Mouse (Mus musculus) midbrain, embryonic 13.5 days (tissue): Measurements from ENCODE around the gene Padi1. TPM values are rescaled to one million over a fixed set of nuclear protein-coding genes. Genes with fewer than 3 reads are reported as not detected.

Experiments
- ATAC-seq: fragments of 200-750 bp; cut with Nextera tagmentation; 2 replicates; pipeline ENCODE4 v1.8.0; 2017; ENCODE audit warnings: mild to moderate bottlenecking, moderate TSS enrichment, moderate library complexity
- H3K27ac ChIP-seq: fragments of 300-500 bp; sonication (generic); 2 replicates; pipeline ENCODE4 v1.5.1; 2015; ENCODE audit warnings: inconsistent platforms, mild to moderate bottlenecking, moderate library complexity
- H3K27me3 ChIP-seq: fragments of 300-500 bp; sonication (generic); 2 replicates; pipeline ENCODE4 v1.6.1; 2015; ENCODE audit warnings: mild to moderate bottlenecking, inconsistent platforms
- H3K36me3 ChIP-seq: fragments of 300-500 bp; sonication (generic); 2 replicates; pipeline ENCODE4 v1.6.1; 2015; ENCODE audit warnings: mild to moderate bottlenecking, inconsistent platforms
- H3K4me1 ChIP-seq: fragments of 300-500 bp; sonication (generic); replicated peaks from 2 replicates; pipeline ENCODE4 v1.6.1; 2015; ENCODE audit warnings: inconsistent platforms
- H3K4me2 ChIP-seq: fragments of 300-500 bp; sonication (generic); replicated peaks from 2 replicates; pipeline ENCODE4 v1.6.1; 2015; ENCODE audit warnings: moderate library complexity, mild to moderate bottlenecking, inconsistent platforms
- H3K4me3 ChIP-seq: fragments of 300-500 bp; sonication (generic); replicated peaks from 2 replicates; pipeline ENCODE4 v1.5.1; 2015; ENCODE audit warnings: mild to moderate bottlenecking, inconsistent platforms
- H3K9ac ChIP-seq: fragments of 300-500 bp; sonication (generic); replicated peaks from 2 replicates; pipeline ENCODE4 v1.6.1; 2015; ENCODE audit warnings: mild to moderate bottlenecking, inconsistent platforms
- H3K9me3 ChIP-seq: fragments of 300-500 bp; sonication (generic); 2 replicates; pipeline ENCODE4 v1.6.1; 2016; ENCODE audit warnings: mild to moderate bottlenecking, inconsistent platforms
- WGBS: fragments of 180-500 bp; shearing (Covaris S2); methylation state at CpG from one replicate; pipeline ENCODE4 v1.1.7; 2015; 5-methylcytosine and 5-hydroxymethylcytosine counted together
- polyA plus RNA-seq: library from polyadenylated mRNA; unstranded; fragments of >200 nt; fragmentation: Nextera tagmentation; extraction: Ambion mirVana; gene quantifications from 2 replicates; pipeline ENCODE4 v1.2.1, GENCODE M21; 2015

Gene Padi1
- polyA plus RNA-seq, 1 experiment from 2014 or later: not detected

DNA sequence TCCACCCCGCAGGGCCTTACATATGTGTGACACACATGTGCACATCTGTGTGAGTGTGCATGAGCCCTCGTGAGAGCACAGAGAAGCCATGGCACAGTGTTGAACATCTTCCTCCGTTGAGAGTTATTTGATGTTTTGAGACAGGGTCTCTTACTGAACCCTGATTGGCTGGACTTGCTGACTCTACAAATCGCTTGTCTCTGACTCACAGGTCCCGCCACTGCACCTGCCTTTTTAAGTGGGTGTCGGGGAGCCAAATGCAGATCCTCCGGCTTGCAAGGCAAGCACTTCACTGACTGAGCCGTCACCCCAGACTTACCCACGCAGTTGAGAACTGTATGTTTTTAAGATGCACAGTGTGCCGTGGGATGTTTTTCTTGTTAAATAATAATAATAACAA lies 69.7 kb downstream of the Padi1 start:
- Histone ChIP-seq H3K4me3 (no peak overlapping the region), H3K9ac (no peak overlapping the region), H3K9me3 (no peaks in the 10 kb centered on the region), H3K4me2 (no peak overlapping the region), H3K36me3 (no peaks in the 10 kb centered on the region), H3K27me3 (no peaks in the 10 kb centered on the region), H3K27ac (no peak overlapping the region), H3K4me1 (peaks cover 3% of the 10 kb centered on the region; the same call in 1 of the 2 replicates)
- no peak for ATAC-seq
- WGBS: 92% methylated on average over 10 of the region's 10 CpGs

DNA sequence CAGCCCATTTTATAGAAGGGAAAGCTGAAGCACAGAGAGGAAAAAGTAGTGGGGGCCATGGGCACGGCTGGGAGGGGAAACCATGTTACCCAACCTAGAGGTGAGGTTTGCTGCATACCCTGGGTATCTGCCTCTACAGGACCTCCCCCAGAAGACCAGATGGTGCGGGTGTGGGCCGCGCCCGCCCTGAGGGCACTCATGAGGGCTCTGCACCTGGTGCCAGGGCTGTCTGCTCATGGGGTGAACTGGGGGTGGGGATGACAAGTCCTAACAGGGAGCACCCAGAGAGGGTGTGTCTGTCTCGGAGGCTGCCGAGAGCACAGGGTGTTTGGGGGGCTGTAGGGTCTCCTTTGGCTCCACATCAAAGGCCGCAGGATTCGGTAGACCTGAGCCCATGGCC lies 70.7 kb downstream of the Padi1 start:
- Histone ChIP-seq H3K36me3 (no peaks in the 10 kb centered on the region), H3K27me3 (no peaks in the 10 kb centered on the region), H3K27ac (no peak overlapping the region), H3K9ac (no peak overlapping the region), H3K4me2 (no peak overlapping the region), H3K4me1 (peaks cover 8% of the 10 kb centered on the region), H3K4me3 (no peak overlapping the region), H3K9me3 (no peaks in the 10 kb centered on the region)
- WGBS: 87% methylated on average over 9 of the region's 9 CpGs
- no peak for ATAC-seq

DNA sequence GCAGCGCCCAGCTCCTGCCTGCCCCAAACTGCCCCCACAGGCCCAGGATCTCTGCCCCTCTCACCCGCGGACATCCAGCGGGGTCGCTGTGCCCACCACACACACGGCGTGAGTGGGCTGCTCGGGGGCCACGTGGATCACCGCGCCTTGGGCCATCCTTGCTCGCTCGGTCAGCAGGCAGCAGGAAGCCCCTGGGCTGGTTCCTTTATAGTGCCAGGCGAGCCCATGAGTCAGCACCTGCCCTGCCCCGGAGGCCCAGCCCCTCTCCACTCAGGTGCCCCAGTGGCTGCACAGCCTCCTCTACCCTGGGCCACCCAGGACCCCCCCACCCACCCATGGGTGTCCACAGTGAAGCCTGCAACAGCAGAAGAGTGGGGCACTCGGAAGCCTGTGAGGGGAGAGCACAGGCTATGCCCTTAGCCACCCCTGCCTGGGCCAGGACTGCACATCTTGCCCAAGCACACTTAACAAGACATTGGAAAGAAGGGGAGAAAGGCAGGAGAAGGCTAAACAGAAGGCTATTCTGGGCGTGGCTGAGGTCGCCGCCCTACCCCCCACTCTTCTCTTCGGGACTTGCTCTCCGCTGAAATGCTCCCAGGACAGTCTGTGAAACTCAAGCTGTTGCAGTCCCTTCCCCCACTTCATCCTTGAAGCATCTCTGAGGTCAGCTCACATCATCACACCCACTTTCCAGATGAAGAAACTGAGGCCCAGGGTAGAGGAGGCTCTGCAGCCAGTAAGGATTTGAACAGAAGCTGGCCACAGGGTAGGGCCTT lies 71.4 kb downstream of the Padi1 start, which contains the start of gene Padi4:
Padi4 (minus strand) TSS at position 212 of the 776 bp plus-strand sequence.
- ATAC-seq: no peak
- no peak within 1 kb of the TSS for H3K4me2 ChIP-seq
- no peaks in the 10 kb centered on the region for H3K27me3 ChIP-seq
- no peaks in the 10 kb centered on the region for H3K36me3 ChIP-seq
- H3K4me1 ChIP-seq: peaks cover 6% of the 10 kb centered on the region; the same call in 1 of the 2 replicates
- 86% methylated on average over 21 of the region's 21 CpGs for WGBS
- no peak within 1 kb of the TSS for H3K27ac ChIP-seq
- H3K9ac ChIP-seq: no peak within 1 kb of the TSS
- no peak within 1 kb of the TSS for H3K4me3 ChIP-seq
- no peaks in the 10 kb centered on the region for H3K9me3 ChIP-seq

DNA sequence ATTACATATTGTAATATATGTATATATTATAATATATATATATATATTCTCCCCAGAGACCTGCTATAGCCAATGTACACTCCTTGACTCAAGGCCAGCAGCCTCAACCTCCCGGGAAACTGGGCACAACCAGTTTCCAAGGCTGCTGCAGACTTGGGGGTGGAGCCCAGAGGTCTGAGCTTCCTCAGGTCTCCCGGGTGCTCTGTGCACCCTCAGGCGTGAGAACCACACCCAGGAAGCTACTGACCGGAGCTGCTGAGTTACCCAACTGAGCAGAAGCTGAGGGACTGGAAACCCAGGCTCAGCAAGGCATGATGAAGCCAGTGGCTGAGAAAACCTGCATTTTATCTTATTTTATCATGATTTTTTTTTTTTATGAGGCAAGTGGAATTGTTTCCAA lies 74.5 kb downstream of the Padi1 start:
- WGBS: 49% methylated on average over 4 of the region's 4 CpGs
- H3K27ac ChIP-seq: no peak overlapping the region
- H3K4me1 ChIP-seq: peaks cover 6% of the 10 kb centered on the region; the same call in 1 of the 2 replicates
- ATAC-seq: no peak
- no peaks in the 10 kb centered on the region for H3K36me3 ChIP-seq
- no peak overlapping the region for H3K9ac ChIP-seq
- H3K4me2 ChIP-seq: no peak overlapping the region
- no peaks in the 10 kb centered on the region for H3K9me3 ChIP-seq
- H3K4me3 ChIP-seq: no peak overlapping the region
- no peaks in the 10 kb centered on the region for H3K27me3 ChIP-seq

DNA sequence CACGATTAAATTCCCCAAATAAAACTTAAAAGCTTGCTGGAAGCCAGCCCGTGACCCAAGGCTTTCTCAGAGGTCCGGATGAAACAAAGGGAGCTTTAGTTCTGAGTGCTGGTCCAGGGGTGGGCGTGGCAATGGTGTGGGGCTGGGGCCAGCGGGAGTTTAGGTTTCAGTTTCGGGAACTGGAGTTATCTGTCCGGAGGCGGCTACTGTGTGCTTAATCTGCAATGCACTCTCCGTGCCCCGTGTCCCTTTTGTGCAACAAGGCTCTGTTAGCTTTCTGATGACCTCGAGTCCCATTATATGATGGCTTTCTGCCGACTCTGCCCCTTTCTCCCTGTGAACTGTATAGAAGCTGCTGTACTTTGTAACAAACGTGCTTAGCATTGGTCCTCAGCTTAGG lies 75.1 kb downstream of the Padi1 start:
- no peak for ATAC-seq
- peak overlapping the region; percentile 26 for H3K4me2 ChIP-seq
- H3K9ac ChIP-seq: no peak overlapping the region
- H3K9me3 ChIP-seq: no peaks in the 10 kb centered on the region
- H3K4me3 ChIP-seq: no peak overlapping the region
- H3K36me3 ChIP-seq: no peaks in the 10 kb centered on the region
- peaks cover 6% of the 10 kb centered on the region; the same call in 1 of the 2 replicates for H3K4me1 ChIP-seq
- WGBS: 9% methylated on average over 13 of the region's 13 CpGs
- no peak overlapping the region for H3K27ac ChIP-seq
- no peaks in the 10 kb centered on the region for H3K27me3 ChIP-seq

DNA sequence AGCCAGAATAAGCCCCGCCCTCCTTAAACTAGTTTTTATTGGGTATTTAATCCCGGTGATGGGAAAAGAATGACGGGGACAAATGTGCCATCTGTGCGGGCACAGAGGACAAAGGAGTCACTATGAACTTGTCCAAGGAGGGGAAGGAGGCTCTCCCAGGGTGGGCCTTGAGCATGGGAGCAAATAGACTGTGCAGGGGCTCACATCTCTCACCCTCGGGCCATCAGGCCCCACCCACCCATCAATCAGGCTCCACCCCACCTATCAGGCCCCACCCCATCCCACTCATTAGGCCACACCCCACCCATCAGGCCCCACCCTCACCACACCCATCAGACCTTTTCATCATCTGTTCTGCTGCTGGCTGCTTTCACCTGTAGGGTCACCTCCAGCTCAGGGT lies 76.6 kb downstream of the Padi1 start:
- no peaks in the 10 kb centered on the region for H3K9me3 ChIP-seq
- WGBS: 90% methylated on average over 5 of the region's 5 CpGs
- no peak overlapping the region for H3K4me2 ChIP-seq
- H3K4me1 ChIP-seq: peaks cover 6% of the 10 kb centered on the region; the same call in 1 of the 2 replicates
- ATAC-seq: no peak
- H3K27ac ChIP-seq: no peak overlapping the region
- H3K36me3 ChIP-seq: no peaks in the 10 kb centered on the region
- H3K9ac ChIP-seq: no peak overlapping the region
- H3K27me3 ChIP-seq: no peaks in the 10 kb centered on the region
- no peak overlapping the region for H3K4me3 ChIP-seq

DNA sequence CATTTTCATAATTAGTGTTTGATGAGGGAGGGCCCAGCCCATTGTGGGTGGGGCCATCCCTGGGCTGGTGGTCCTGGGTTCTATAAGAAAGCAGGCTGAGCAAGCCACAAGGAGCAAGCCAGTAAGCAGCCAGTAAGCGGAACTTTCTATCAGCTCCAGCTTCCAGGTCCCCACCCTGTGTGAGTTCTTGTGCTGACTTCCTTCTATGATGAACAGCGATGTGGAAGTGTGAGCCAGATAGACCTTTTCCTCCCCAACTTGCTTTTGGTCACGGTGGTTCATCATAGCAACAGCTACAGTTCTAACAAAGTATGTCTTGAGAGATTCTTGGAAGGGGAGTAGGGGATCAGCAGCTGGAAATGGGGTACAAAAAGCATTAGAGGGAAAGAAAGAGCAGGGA lies 79.6 kb downstream of the Padi1 start:
- Histone ChIP-seq H3K27ac (no peak overlapping the region), H3K4me3 (no peak overlapping the region), H3K9me3 (no peaks in the 10 kb centered on the region), H3K27me3 (no peaks in the 10 kb centered on the region), H3K4me2 (no peak overlapping the region), H3K4me1 (peaks cover 6% of the 10 kb centered on the region; the same call in 1 of the 2 replicates), H3K9ac (no peak overlapping the region), H3K36me3 (no peaks in the 10 kb centered on the region)
- WGBS: 79% methylated on average over 3 of the region's 3 CpGs
- ATAC-seq: no peak

DNA sequence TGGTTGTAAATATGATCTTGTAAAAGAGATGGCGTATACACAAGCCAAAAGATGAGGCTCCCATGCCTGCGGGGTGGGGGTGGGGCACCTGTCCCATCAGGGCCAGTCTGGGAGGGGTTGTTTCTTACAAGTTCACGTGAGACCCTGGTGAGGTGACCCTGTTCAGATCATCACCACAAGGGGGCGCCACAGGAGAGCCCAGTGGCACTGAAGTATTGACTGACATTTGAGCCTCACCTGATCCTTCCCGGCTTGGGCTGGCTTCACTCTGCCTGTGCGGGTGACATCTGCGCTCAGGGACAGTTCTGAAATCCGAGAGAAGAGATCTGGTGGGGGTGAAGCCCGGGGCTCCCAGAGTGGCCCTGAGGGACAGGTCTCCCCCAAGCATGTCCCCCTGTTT lies 82.4 kb downstream of the Padi1 start:
- no peak overlapping the region for H3K27ac ChIP-seq
- WGBS: 18% methylated on average over 9 of the region's 9 CpGs

More for the DNA sequence above, 82.4 kb downstream of the Padi1 start:
- no peaks in the 10 kb centered on the region for H3K9me3 ChIP-seq
- H3K4me3 ChIP-seq: no peak overlapping the region
- no peak overlapping the region for H3K4me2 ChIP-seq
- no peak for ATAC-seq
- H3K9ac ChIP-seq: no peak overlapping the region
- H3K4me1 ChIP-seq: peaks cover 2% of the 10 kb centered on the region
- no peaks in the 10 kb centered on the region for H3K36me3 ChIP-seq
- H3K27me3 ChIP-seq: no peaks in the 10 kb centered on the region

Other genes starting within 250 kb of the Padi1 start
- gene Arhgef10l, start 179.8 kb downstream of the Padi1 start, polyA plus RNA-seq: 27.7 and 28.3 TPM in 2 replicates
- gene Rcc2, start 145.2 kb downstream of the Padi1 start, polyA plus RNA-seq: 23.6 and 26.3 TPM in 2 replicates
- 0.08 TPM in 1 of 2 replicates, not detected in the other for gene Padi6, start 103.1 kb downstream of the Padi1 start, polyA plus RNA-seq
- 0.19 TPM in 2 replicates for gene Padi4, start 71.5 kb downstream of the Padi1 start, polyA plus RNA-seq
- 0.05 TPM in 1 of 2 replicates, not detected in the other for gene Padi3, start 35.1 kb downstream of the Padi1 start, polyA plus RNA-seq
- 0.93 TPM in 2 replicates for gene Padi2, start 60.6 kb upstream of the Padi1 start, polyA plus RNA-seq
- 457 and 464 TPM in 2 replicates for gene Sdhb, start 115.4 kb upstream of the Padi1 start, polyA plus RNA-seq
- 118 and 127 TPM in 2 replicates for gene Atp13a2, start 141.1 kb upstream of the Padi1 start, polyA plus RNA-seq
- 181 and 207 TPM in 2 replicates for gene Mfap2, start 164.6 kb upstream of the Padi1 start, polyA plus RNA-seq
- 6.8 and 8.8 TPM in 2 replicates for gene Crocc, start 214.8 kb upstream of the Padi1 start, polyA plus RNA-seq
- 47.2 and 52.3 TPM in 2 replicates for gene Necap2, start 232.6 kb upstream of the Padi1 start, polyA plus RNA-seq
- gene Spata21, start 242.6 kb upstream of the Padi1 start, polyA plus RNA-seq: 0.22 TPM in 1 of 2 replicates, not detected in the other